Mouse (Mus musculus) forelimb bud, embryonic 11.5 days (tissue): ENCODE measurements around the gene Etfbkmt.
"Not testable (repeated sequence)": the region's sequence is repeated elsewhere in the genome, so short reads cannot be mapped to it uniquely, and the experiment has no call there.

ENCODE experiments used
- DNase-seq: peaks from one replicate; pipeline ENCODE4 v3.0.0-alpha.2; 2012; ENCODE audit warnings: low read depth, low spot score

The Etfbkmt gene

DNA sequence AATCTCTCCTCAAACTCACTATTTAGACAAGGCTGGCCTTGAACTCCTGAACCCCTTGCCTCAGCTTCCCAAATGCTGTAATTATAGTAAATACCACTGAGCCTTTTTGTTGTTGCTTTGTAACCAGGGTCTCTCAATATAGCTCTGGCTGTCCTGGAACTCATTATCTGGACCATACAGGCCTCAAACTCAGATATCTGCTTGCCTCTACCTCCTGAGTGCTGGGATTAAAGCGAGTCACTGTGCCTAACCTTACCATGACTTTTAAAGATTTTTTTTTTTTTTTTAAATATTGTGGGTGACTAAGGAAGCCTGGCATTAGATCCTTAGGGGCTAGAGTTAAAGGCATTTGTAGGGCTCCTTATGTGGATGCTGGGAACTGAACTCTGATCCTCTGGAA is 44.4 kb downstream of the Etfbkmt start:
- no peak for DNase-seq

DNA sequence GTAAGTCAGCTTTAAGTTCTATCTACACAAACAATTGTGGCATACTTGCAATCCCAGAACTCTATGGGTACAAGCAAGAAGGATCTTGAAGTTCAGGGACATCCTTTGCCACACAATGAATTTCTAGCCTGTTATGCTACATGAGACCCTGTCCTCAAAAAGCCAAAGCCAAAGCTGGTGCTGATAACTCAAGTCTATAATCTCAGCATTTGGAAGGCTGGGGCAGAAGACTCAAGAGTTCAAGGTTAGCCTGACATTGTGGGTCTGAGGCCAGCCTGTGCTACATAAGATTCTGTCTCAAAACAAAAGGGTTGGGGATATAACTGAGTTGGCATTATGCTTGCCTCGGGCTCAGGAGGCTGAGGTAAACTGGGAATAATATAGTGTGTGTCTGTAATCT is 47.7 kb downstream of the Etfbkmt start:
- no peak for DNase-seq

DNA sequence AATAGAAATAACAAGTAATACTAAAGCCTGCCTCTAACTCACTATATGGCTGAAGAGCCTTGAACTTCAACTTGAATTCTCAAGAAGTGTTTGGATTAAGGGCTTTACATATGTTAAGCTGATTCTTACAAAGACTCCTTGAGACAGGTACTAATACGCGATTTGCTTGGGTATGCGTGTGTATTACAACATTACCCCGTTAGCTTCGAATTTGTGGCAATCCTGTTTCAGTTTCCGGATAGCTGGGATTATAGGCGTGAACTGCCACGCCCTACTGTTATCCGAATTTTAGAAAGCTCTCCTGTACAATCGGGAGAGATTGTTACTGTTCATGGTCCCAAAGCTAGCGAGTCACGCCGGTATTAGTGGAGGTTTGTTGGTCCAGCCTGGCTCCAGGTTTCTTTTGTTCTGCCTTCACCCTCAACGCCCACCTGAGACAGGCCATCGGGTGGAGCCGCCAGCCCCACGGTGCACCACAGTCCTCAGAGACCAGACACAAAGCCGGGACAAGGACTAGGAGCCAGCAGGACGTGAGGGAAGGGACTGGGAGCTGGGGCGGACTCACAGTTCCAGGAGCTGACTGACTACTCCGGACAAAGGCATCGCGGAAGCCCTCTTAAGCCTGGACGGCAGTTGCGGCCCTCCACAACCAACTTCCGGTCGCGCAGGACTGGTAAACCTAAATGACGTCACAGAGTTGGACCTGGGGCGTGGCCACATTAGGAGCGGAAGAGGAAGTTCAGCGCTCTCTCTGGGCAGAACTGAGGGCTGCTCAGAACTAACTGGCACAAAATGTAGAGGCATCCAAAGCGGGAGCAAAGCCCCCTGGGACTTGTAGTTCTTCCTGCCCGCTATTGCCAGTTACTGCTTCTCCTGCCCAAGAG is 48.6 kb downstream of the Etfbkmt start, which contains the start of gene Amn1:
Gene Amn1, minus strand, starts transcription at position 672 of the 884 bp plus-strand sequence.
- peak; percentile 98 for DNase-seq

DNA sequence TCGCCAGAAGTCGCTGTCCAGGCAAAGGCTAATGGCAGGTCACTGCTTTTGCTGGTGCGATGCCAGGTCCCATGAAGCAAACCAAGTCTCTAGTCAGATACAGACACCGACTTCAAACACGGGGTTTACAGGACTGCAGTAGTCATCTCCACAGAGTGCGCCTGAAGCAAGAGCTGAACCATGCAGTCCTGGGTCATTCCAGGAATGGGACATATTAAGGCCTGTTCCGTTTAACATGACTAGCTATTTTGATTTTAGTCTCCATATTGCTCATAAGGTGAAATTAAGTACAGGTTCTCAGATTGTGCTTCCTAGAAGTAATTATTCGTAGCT is 49.2 kb downstream of the Etfbkmt start:
- no peak for DNase-seq

DNA sequence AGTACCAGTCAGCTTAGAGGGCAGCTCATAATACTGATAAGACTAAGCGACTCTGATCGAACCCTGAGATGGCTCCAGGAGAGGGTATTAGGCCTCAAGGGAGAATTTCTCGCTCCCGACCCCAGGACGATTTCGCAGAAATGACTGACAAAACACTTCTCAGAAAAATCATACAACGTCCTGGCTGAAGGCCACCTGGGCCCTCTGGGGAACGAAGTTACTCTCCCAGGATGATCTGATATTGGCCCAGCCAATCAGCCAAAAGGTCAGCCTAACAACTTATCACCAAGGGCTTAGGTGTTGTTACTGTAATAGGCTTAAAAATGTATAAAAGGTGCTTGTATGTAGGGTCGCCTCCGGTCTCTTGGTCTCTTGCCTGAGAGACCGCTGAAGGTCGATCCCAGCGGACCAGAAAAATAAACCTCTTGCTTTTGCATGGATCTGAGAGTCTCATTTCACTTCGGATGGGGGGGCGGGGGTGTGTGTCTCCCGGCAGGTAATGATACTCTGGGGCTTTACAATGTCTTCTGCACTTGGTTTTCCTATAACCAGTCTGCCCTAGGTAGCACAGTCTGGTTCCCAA is 49.8 kb downstream of the Etfbkmt start:
- no peak for DNase-seq

DNA sequence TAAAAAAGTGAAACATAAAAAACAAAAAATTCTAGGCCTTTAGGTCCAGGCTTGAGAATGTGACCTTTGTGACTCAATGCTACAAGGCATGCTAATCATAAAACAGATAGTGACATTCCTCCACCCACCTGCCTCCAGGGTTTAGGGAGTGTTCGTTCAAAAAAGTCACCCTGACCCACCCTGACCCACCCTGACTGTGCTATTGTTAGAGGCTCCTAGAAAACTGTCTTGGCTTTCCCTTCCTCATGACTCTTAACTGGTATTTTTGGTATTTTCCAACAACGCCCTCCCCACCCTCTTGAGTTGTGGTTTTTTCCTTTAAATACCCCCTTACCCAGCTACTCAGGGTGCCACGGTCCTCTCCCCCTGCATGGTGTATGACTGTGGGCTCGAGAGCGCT is 52.3 kb downstream of the Etfbkmt start:
- DNase-seq, result not testable (repeated sequence)

DNA sequence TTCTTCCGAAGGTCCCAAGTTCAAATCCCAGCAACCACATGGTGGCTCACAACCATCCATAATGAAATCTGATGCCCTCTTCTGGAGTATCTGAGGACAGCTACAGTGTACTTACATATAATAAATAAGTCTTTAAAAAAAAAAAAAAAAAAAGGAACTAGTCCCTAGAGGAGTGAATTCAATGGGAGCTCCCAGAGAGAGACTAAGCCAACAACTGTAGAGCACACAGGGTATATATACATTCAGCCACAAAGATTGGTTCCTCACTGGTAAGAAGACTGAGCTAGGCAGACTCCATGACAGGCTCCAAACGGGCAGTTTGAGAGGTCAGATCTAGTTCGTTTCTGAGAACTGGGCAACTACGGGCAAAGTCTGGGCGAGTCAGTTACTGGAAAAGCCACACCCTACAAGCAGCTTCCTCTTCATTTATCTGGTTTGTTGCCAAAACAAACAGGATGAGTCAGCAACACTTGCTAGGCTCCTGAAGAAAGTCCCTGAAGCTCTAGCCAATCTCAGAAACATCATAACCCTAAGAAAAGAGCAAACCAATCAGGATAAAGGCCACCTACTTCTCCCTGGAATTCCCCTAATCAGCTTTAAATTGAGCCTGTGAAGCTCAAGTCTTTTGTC is 53.7 kb downstream of the Etfbkmt start:
- DNase-seq, result peak; percentile 5

DNA sequence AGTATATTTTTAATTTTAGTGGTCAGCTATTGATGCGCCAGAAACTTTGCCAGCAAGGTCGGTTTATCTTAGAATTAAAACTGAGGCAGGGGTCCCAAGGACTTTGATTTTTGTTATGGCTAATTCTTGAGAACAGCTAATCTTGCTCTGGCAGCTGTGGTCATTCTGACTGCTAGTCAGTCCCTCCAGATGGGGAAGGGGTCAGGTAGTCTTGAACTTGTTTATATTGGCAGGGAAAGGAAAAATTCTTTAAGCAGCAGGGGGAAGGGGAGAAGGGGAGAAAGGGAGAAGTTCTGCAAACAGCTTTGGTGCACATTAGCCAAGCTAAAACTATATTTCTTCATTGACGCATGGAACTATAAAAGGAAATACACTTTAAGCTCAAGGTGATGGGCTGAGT is 57.5 kb downstream of the Etfbkmt start:
- no peak for DNase-seq

DNA sequence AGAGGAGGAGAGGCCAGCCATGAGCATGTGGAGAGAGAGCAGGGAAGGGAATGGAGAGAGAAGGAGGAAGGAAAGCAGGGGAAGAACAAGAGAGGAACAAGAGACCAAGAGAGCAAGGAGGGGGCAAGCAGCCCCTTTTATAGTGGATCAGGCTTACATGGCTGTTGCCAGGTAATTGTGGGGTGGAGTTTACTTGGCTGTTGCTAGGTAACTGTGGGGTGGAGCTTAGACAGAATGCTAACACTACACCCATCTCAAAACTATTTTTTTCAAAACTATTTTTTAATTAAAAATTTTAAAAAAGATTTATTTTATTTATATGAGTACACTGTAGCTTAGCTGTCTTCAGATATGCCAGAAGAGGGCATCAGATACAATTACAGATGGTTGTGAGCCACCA is 58.9 kb downstream of the Etfbkmt start:
- no peak for DNase-seq
